Mouse (Mus musculus): Measurements from ENCODE around the gene Hspa1b.
A peak's percentile ranks its signal among the peaks of the same experiment; 100 is the strongest.
"Not testable (repeated sequence)": the region's sequence is repeated elsewhere in the genome, so short reads cannot be mapped to it uniquely, and the experiment has no call there.

Hspa1b gene

DNA sequence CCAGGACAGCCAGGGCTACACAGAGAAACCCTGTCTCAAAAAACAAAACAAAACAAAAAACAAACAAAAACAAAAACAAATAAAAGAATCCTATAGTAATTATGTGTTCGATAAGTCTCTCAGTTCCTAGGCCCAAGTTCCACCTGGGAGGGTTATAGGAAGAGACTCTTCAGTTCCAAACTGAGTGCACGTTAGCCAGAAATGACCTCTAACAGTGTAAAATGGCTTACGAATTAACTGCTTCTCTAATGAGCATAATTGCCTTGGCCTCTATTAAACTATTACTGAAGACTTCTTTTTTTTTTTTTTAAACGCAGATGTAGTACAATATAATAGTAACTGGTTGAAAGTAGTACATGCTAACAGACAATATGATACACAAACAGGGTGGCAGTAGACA lies 5.1 kb downstream of the Hspa1b start:
- DNase-seq: no peak

DNA sequence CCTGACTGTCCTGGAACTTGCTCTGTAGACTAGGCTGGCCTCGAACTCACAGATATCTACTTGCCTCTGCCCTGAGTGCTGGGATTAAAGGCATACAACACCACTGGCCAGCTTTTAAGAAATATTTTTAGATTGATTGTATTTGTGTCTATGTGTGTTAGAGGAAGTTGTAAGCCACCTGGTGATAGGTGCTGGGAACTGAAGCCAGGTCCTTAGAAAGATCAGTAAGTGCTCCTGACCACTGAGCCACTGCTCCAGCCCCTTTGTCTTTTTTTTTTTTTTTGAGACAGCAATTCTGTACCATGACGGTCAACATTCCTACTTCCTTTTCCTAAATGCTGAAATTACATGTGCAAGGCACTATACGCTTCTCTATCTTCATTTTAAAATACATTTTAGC lies 5.8 kb downstream of the Hspa1b start:
- no peak for DNase-seq

DNA sequence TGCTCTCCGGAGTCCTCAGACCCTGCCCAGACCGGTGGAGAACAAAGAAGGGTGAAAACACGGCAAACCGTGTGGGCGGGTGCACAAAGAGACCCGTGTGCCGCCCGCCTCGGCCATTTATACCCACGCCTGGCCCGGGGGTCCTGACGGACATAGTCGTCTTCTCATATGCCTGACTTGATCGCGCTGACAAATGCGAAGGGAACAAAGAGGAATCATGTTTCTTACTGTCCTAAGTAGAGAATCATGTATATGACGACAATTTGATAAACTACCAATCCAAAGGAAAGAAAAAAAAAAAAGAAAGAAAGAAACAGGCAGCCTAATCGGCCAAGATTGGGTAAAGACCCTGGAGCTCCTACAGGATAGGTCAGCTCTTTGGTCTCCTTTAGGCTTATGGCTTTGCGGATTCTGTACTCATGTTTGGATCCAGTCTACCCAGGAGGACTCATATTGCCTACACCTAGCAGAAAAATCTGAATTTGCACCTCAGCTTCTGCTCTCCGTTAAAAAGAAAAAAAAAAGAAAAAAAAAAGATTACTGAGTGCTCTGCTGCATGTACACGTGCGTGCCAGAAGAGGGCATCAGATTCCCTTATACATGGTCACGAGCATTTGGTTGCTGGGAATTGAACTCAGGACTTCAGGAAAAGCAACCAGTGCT lies 6.5 kb downstream of the Hspa1b start:
- DNase-seq: peak; percentile 71 to 80

DNA sequence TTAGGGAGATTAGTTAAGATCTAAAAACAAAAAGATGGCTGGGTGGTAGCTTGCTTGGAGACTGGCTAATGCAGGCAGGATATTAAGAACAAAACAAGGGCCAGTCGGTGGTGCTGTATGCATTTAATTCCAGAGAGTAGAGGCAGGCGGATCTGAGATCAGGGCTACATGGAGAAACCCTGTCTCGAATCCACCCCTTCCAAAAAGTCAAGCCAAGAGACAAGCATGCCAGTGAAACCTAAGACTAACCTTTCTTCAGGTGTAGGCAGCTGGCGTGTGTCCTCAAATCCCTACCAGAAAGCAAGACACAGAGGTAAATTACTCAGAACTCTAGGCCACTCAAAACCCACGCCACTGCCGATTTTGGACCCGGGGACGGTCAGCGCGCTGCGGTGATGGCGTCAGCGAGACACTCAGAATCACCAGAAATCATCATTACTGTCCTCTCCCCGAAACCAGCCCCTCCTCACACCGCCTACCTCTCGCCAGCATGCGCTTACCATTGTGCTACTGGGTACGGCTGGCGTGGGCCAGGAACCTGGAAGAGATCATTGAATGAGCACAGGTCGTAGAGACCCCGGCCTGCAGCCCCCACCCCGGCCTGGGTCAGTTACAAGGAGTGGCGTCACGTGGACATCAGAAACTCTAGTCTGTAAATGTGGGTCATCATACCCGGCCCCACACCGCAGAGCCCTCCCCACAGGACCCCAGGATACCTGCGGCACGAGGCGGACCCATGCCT lies 7.2 kb downstream of the Hspa1b start:
- peak; percentile 27 to 53 for DNase-seq

DNA sequence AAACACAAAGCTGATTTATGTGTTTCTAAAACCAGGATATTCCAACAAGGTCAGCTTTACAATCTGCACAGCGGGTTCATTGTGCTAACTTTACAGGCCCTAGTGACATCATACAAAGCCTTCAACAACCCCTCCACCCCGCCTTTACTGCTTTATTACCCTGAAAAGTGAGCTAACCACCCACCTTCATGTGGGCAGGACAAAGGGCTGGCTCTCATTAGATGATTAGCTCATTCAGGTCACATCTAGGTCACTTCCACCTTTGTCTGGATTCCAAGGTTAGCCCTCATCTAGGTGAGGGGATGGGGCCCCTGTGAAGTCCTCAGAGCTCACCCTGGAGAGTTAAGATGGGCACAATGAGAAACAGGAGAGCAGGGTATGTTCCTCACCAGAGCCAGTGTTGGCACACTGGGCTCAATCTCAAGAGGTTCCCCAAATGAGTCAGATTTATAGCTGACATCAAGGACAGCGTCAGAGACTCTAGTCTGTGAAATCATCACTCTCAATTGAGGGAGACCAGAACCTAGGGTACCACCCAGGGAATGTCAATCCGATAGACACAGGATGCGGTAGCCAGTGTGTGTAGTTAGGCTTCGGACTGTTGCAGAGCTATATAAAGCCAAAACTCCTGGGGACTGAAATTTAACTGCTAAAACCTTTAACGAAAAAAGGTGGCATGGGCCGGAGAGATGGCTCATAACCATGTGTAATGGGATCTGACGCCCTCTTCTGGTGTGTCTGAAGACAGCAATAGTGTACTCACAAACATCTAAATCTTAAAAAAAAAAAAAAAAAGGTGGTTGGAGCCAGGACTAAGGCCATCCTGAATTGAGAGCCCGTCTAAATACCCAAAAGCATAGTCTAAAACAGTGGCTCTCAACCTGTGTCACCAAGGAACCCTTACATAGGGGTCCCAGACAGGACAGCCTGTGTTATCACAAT lies 8.3 kb downstream of the Hspa1b start:
- no peak for DNase-seq

DNA sequence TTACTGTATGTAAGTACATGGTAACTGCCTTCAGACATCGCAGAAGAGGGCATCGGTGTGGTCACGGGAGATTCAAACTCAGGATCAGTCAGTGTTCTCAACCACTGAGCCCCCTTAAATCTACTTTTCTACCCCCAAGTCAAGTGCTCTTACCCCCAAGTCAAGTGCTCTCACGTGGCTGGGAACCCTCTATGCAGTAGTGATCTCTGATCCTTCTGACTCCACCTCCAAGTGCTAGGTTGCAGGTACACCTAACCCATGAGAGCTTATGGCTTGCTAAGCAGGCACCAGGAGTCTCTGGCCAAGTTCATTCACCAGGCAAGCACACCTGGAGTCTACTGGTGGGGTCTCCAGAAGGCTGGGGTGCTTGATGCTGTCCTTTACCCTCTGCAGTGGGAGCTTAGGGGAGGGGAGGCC lies 9.5 kb downstream of the Hspa1b start:
- DNase-seq: no peak

DNA sequence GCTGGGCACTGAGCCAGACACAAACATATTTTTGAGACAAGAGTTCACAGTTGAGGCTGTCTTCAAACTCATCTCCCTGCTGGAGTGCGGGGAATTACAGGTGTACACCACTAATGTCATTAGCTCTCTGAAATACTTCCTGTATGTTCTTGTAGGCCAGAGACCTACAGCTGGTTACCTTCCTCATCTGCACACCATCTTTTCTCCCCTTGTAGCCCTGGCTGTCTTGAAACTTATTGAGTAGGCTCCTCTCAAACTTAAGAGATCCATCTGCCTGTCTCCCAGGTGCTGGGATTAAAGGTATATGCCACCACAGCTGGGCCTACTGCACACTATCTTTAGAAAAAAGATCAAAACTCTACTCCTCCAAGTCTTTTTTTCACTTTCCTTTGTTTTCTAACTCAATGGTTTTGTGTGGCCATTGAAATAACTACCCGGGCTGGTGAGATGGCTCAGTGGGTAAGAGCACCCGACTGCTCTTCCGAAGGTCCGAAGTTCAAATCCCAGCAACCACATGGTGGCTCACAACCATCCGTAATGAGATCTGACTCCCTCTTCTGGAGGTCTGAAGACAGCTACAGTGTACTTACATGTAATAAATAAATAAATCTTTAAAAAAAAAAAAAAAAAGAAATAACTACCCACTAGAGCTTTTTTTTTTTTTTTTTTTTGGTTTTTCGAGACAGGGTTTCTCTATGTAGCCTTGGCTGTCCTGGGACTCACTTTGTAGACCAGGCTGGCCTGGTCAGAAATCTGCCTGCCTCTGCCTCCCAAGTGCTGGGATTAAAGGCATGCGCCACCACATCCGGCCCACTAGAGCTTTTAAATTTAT lies 10.1 kb downstream of the Hspa1b start:
- not testable (repeated sequence) for DNase-seq

DNA sequence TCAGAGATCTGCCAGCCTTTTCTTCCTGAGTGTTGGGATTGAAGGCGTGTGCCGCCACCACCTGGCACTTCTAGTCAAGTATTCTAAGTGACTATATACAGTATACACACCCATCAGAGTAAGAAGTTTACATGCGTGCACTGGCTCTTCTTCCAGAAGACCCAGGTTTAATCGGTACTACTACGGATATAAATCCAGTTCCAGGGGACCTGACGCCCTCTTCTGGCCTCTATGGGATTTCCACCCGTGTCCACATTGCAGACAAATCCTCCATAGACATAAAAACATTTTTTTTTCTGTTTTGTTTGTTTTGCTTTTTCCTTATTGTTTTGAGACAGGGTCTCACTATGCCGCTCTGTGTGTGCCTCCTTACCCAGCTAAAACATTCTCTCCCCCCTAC lies 11.4 kb downstream of the Hspa1b start:
- DNase-seq: no peak

DNA sequence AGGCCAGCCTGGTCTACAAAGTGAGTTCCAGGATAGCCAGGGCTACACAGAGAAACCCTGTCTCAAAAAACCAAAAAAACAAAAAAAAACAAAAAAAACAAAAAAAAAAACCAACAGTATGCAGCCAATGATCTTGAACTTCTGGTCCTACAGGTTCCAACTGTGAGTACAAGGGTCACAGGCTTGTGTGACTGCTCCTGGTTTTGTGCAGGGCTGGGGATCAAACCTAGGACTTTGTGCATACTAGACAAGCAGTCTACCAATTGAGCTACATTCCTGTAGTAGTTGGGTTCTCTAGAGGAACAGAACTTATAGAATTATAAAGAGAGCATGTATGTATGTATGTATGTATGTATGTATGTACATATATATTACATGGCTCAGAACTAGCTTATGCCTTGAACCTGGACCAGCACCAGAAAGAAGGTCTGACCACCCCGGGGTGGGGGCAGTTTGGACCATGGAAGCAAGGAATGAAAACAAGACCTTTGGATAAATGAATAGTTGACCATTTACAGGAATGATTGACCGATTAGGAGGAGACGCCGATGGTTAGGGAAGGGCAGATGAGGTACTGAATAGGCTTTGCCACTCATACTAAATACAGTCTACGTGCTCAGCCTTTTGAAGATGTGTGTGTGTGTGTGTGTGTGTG lies 12.4 kb downstream of the Hspa1b start:
- DNase-seq: no peak

DNA sequence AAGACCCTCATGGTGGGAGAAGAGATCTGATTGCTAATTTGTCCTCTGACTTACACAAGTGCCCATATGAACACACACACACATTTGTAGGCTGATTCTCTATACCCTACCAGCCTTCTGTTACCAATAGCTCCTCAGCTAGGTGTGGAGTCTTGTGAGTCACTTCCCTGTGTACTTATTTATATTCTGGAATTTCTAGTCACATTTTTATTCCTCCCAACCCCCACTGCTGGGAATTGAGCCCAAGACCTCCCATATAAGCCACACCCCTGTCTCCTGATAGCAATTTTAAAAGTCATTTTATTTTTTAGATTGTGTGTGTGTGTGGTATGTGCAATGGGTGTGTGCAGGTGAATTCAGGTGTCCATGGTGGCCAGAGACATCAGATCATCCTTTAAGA lies 14.7 kb downstream of the Hspa1b start:
- DNase-seq: no peak

DNA sequence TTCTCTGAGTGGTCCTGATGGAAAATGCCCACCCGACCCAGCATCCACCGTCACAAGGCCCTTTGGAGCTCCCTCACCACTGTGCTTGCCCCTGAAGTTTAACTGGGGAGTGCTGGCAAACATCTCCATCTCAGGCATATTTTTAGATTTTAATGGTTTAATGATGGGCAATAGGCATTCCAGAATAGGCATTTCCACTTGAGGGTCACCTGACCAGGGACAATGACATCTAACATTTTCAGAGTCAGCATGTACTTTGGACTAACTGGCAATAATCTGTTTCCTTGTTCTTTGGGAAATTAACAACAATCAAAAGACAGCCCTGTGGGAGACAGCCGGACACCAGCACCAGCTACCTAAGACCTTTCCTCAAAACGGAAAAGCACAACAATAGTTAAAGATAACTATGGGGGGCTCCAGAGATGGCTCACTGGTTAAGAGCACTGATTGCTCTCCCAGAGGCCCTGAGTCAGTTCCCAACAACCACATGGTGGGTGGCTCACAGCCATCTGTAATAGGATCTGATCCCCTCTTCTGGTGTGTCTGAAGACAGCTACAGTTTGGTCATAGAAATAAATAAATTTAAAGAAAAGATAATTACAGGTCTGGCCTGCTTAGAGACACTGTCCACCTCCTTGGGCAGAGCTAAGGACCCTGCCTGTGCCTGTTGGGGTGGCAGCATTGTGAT lies 15.8 kb downstream of the Hspa1b start:
- DNase-seq: no peak

DNA sequence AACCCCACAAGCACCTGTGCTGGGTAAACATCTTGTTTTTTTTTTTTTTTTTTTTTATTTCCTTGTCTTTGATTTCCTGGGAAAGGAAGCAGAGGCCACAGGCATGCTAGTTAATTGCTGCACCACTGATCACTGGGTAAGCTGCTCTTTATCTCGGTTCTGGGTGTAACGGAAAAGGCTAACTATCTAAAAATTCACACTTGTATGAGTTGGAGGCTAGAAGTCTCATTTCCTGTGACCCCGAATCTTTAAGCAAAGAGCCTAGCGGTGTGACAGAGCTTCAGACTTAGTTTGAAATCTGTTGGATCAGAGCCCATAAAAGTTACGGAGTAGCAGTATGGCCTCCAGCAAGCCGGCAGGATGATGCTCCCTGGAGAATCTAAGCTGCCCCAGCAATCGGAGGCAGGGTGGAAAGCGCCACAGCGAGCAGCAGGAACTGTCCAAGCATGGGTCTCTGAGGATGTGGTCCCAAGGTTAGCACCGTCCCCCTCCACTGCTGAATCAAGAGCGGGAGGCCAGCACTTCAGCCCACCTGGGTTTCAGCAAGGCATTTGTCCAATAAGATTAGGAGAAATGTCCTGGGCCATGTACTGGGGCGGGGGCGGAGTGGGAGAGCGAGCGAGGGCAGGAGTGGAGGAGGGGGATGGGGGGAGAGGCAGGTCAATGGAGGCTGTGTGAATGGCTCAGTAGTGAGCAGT lies 17.5 kb downstream of the Hspa1b start:
- DNase-seq: no peak

DNA sequence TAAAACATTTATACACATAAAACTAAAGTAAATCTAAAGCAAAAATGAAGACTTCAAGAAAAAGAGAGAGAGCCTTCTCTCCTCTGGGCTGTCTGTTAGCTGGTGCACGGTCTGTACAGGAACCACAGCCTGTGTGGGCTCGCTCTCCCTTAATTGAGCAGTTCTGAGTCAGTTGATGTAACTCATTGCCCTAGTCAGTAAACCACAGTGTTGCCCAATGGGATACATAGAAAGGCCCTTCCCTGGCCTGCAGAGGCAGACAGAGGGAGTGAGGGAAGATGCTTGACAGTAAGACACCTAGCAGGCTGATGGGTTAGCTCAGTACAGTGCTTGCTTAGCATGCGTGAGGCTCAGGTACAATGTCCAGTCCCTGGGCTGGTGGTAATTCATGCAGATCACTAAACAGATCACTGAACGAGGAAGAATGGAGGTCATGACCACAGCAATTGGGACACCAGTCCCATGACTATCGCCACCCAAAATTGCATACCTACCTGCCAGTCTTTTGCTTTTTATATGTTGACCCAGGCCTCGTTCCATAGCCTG lies 21.0 kb downstream of the Hspa1b start:
- DNase-seq: no peak

DNA sequence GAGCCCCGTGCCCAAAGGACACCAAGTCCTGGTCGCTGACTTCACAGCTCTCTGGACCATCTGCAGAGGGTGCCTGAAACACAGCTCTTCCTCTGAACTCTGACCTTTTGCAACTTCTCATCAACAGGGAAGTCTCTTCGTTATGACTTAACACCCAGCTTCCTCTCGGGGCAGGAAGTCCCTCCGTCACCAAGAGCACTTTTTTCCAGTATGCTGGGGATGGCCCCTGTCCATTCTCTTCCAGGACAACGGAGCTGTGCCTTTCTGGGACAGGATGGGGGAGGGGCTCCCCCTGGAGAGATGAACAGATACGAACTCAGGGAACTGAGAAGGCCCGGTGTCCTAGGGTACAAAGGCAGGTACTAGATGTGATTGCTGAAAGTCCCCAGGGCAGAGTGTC lies 24.2 kb downstream of the Hspa1b start:
- DNase-seq: no peak

DNA sequence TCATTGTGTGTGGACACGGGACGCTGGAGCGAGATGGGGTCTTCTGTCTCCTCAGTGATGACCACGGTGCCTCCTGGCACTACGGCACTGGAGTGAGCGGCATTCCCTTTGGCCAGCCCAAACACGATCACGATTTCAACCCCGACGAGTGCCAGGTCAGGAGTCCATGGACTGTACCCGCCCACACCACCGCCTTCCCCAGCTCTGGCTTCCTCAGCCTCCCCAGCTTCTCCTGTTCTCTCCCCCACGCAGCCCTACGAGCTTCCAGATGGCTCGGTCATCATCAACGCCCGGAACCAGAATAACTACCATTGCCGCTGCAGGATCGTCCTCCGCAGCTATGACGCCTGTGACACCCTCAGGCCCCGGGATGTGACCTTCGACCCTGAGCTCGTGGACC lies 25.0 kb downstream of the Hspa1b start:
- no peak for DNase-seq

DNA sequence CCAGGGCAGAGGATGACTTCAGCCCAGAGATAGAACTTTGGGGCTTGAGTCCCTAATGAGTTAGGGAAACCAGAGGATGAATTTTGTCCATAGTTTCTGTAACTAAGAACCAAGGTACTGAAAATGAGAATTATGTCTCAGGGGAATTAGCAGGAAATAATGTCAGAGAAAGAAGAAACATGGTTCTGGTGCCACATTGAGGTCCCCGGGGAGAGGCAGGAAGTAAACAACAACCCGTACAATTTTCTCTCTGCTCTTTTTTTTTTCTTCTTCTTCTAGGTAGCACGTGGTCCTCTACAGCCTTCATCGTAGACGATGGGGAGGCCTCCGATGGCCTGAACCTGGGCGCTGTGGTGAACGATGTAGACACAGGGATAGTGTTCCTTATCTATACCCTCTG lies 26.8 kb downstream of the Hspa1b start:
- DNase-seq: no peak

DNA sequence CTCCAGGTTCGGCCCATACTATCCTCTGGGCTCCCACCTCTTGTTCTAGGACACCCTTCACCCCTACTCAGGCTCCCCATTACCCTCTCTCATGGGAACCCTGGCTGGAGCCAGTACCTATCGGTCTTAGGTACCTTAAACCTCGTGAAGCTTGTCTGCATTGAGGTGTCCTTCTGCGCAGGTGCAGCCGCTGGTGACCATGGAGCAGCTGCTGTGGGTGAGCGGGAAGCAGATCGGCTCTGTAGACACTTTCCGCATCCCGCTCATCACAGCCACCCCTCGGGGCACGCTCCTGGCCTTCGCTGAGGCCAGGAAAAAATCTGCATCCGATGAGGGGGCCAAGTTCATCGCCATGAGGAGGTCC lies 27.3 kb downstream of the Hspa1b start:
- peak; percentile 58 to 65 for DNase-seq

DNA sequence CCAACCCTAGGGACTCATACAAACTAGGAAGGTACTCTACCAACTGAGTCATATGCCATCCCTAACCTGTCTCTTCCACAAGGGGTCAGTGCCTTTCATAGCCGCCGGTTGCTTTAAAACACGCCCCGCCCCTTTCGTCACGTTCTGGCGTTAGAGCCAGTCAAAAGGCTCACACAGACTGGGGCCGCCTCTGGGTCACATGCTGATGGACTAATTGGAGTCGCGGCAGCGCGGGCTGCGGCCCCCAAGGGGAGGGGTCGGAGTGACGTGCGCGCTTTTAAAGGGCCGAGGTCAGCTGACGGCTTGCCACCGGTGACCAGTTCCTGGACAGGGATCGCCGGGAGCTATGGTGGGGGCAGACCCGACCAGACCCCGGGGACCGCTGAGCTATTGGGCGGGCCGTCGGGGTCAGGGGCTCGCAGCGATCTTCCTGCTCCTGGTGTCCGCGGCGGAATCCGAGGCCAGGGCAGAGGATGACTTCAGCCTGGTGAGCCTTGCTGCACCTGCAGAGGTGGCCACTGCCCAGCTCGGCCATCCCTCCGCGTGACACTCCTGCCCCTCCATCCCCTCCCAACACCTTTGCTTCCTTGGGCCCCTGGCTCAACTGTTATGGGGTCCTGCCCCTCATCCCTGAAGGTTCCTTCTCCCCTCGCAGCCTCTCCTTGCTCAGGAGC lies 27.8 kb downstream of the Hspa1b start, which contains the start of gene Neu1:
Gene Neu1 (plus strand): TSS at position 193 of the 674 bp plus-strand sequence.
- peak; percentile 99 to 100 for DNase-seq

DNA sequence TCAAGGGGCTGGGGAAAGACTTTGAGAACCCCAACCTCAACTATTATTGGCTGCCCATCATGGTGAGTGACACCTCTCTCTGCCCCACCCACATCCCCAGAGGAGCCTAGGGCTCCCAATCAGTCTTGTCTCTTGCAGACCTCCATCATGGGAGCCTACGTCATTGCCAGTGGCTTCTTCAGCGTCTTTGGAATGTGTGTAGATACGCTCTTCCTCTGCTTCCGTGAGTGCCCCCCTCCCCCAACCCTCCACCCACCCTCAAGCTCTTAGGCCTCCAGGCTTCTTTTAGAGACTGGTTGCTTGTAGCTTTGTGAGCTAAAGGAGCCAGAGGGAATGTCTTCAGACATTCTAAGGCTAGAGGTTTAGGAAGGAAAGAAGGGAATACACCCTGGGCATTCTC lies 30.2 kb downstream of the Hspa1b start:
- DNase-seq: no peak

All from cerebellum, adult 18-20 months (tissue).